Mouse (Mus musculus) frontal cortex, adult (tissue): ENCODE data around the gene Rpap3.
A peak's percentile ranks its signal among the peaks of the same experiment; 100 is the strongest.

ENCODE experiments used
- ATAC-seq: cut with Nextera tagmentation; 2 replicates; pipeline ENCODE4 v1.9.2; 2017; ENCODE audit warnings: mild to moderate bottlenecking, moderate library complexity, mixed read lengths; ENCODE audit not compliant: low TSS enrichment

The Rpap3 gene

DNA sequence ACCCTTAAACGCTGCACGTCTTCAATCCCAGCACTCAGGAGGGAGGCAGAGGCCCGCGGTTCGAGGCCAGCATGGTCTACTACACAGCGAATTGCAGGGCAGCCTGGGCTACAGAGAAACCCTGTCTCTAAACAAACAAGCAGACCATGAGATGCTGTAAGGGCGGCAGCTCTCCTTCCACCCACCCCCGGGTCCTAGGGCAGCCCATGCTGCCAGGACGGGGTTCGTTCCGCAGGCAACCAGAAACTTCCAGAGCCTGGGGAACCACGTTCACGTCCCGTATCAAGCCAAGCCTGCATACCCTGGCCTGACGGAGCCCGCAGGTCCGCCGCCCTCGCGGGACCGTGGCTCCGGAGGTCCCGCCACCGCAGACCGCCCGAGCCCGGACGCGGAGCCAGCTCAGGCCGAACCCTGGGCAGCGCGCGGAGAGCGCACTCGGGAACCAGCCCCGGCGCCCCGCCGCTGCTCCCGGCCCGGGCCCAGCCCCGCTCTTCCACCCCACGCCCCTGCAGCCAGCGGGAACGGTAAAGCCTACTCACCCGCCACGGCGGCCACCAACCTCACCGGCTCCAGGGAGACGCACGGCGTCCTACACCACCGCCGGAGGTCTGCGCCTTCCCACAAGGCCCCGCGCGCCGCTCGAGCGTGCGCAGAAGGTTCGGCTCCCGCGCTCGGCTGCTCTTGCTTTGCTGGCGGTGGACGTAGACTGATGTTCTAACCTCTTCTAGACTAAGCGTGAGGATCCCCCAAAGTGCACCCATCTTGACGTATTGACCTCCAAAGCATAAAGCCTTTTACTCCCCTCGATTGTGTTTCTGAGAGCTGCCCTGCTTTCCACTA, at the start of gene Rpap3:
Rpap3 (minus strand) TSS at position 615 of the 840 bp plus-strand sequence.
- peak; percentile 98 for ATAC-seq

DNA sequence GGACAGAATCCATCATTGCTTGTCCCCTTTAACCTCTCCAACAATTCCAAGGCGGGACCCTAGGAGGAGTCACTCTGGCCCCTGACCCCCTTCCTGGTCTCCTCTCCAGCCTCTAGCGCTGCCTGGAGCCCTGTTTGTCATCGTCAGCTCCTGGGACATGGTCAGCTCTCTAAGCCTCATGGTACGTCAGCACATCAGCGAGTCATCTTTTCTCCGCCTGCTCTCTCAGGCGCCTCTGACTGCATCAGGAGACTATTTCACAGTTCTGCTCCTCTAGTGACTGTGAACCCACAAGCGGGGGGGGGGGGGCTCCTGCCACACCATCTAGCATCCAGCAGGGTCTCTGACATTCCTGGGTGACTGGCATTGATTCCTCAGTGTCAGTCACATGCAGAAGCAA, 49.7 kb upstream of the Rpap3 start:
- no peak for ATAC-seq

DNA sequence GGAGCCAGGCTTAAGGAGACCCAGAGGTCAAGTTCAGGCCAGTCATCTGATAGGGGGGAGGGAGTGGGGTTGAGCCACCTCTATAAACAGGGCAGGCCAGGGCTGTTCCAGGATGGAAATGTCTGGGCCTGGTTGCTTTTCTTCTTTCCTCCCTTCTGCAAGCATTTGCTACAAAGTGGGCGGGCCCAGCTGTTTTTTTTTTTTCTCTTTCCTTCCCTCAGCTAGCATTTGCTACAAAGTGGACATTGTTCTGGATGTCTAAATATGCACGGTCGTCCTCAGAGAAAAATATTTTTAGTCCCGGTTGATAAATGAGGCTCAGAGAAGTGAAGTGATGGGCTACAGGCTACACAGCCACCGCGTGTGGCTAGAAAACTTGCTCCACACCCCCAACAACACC, 48.9 kb upstream of the Rpap3 start:
- peak; percentile 53 for ATAC-seq

DNA sequence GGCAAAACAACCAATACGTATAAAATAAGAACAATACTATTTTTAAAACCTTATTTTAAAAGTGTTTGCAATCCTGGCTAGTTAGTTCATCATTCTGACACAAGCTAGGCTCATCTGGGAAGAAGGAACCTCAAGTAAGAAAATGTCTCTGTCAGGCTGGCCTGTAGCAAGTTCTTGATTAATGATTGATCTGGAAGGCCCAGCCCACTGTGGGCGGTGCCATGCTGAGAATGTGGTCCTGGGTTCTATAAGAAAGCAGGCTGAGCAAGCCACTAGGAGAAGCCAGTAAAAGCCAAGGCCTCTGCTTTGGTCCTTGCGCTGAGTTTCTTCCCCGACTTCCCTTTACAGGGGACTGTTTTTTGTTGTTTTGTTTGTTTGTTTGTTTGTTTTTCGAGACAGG, 46.9 kb upstream of the Rpap3 start:
- ATAC-seq, result no peak

DNA sequence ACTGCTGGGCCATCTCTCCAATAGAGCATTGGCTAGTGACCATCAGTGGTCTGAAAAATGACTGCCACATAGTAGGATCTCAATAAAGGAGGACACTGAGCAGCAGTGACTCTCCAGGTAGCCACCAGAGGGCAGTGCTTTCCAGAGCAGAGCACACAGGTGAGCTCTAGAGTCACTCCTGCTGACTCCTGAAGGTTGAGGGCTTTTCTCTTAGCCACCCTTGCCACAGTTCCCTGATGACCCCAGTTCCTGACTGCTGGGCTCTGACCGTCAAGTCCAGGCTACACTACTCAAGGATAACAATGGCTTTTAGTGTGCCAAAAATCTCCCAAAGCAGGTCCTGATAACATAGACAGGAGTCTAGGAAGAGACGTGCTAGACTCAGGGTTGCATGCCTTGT, 46.1 kb upstream of the Rpap3 start:
- ATAC-seq, result no peak

DNA sequence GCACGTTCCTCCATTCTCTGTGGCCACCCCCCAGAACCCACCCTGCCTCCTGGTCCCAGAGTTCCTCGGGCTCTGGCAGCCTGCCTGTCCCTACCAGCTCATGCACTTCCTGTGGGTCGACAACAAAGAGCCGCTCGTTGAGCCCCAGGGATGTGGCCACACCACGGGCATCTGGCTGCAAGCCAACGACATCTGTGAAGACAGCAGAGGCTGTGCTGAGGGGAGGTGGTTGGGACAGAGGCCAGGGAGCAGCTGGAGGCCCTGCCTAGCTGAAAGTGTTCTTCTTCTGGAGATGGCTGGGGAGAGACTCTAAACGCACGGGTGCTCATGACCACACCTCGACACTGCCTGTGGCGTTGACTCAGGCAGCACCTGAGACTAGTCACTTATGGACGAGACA, 45.1 kb upstream of the Rpap3 start:
- ATAC-seq, result peak; percentile 53

DNA sequence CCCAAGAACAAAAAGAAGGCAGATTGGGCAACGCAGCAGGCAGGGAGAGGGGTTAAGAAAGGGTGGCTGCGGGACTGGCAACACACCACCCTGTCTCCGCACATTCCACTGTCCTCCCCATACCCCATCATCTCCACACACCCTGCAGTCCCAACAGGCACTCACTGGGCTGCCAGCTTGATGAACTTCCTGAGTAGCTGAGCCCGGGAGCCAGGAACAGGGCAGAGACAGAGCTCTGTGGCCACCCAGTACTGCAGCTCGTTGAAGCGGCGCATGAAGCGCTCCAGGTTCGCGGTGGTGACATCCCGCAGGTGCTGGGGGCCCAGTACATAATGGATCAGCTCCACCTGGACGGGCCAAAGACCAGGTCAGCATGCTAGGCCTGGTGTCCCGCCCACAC, 44.2 kb upstream of the Rpap3 start:
- ATAC-seq, result no peak

DNA sequence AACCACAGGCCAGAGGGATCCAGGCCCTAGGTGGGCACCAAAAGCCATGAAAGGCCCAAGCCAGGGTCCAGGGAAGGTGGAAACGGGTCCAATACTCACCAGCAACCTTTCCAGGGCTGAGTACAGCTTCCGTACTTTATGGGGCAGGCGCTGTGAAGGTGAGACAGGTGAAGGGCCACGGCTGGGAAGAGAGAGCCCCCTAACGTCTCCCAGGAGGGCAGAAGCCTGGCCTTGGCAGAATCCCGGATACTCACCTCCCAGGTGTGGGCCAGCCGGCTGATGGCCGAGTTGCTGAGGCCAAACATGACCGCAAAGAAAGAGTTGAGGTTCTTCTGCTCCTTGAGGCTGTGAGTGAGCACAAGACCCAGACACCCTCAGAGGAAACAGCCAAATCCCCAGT, 43.8 kb upstream of the Rpap3 start:
- no peak for ATAC-seq

DNA sequence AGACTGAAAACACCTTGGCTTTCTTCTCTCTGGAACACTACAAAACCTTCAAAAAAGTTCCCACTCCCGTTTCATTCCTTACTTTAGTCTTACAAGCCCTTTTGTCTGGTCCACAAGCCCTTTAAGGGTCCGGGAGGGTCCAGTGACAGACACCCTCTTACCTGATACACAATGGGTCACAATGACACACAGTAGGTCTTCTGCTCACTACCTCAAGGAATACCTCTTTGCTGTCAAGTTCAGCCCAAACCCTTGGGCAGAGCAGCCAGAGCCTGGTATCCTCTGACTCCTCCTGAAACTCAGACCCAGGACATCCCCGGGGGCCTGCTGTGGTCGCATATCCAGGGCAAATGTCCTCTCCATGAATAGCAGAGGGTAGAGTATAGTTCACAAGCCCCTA, 43.3 kb upstream of the Rpap3 start:
- no peak for ATAC-seq

DNA sequence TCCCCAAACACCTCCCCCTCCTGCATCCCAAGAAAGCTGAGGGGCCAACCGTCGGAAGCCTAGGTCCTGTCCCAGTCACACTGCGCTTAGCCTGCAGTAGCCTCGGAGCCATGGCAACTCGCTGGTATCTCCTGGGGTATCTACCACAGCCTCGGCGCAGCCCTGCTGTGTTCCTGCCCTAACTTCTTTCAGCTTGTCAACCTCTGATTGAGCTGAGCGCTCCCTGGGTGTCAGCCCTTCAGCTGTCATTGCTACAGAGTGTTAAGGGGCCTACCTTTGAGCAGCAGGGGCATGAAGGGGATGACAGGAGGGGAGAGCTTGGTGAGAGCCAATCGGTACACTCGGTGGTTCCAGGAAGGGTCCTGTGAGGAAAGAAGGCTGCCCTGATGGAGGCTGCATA, 42.7 kb upstream of the Rpap3 start:
- no peak for ATAC-seq

DNA sequence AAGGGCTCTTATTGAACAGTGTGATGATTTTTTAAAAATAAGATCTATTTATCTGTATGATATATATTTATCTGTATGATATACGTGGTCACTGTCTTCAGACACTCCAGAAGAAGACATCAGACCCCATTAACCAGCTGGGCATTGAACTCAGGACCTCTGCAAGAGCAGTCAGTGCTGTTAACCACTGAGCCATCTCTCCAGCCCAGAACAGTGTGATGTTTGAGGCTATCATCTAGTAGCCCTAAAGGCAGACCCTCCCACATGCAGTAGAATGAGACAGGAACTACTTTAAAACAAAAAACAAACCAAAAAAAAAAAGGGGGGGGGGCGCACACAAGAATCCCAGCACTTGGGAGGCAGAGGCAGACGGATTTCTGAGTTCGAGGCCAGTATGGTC, 41.9 kb upstream of the Rpap3 start:
- no peak for ATAC-seq

DNA sequence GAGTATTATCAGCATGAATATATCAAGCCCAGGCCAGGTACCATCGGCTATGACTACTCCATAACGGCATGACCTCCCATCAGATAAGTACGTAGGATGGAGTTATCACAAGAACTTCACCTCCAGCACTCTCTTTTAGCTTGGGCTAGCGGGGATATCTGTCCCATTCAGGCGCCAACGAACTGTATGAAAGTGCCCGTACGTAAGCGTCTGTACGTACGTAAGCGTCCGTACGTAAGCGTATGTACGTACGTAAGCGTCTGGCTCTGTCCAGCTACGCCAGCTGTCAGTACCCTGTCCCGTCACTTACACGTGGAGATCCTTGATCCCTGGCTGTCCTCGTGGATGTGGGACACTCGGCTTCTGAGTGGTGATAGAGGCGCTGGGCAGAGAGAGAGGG, 41.1 kb upstream of the Rpap3 start:
- ATAC-seq, result no peak

DNA sequence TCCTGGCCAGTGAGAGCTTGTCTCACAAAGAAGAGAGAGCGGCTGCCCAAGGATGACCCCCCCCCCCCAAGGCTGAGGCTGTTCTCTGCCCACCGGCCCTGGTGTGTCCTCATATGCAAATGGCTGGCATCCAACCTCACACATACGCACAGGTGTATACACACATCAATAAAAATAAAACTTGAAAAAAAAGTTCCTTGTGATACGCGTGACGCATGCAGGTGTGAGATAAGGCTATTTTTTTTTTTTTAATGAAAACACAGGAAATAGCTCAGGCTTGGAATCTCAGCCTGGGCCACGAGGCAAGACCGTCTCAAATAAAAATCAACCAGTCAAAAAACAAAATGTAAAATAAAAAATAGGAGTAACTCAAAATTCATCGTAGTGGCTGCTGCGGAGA, 40.7 kb upstream of the Rpap3 start:
- ATAC-seq, result no peak

DNA sequence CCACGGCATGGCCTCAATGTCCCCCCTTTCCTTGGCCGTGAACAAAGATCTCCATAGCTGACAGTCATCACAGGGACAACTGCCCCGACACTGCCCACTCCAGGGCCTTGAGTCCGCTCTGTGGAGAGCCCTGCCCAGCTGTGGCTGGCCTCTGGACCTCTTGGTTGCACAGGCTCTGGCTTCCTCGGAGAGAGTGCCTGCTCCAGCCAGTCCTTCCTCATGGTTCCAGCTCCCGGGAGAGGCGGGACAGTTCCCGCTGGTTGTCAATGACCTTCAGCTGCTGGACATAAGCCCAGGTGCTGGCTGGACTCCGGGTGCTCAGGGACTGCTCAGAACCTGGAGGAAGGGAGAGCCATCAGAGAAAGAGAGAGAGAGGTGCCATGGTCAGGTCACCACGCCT, 39.7 kb upstream of the Rpap3 start:
- peak; percentile 16; the same call in 1 of the 2 replicates for ATAC-seq

DNA sequence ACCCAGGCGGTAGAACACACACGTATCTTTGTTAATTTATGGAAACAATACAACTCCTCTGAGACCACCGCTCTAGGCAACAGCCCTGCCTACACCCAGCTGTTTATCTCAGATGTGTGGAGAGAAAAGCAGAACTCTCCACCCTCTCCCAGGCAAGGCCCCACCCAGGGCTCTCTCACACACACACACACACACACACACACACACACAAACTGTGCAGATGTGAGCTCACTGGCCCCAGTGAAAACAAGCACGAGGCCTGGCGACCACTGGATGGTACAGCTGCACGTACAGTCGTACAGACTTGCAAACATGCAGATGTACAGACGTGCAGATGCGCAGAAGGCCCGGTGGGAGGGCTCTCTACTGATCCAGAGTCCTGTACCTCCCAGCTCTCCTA, 39.3 kb upstream of the Rpap3 start:
- ATAC-seq, result no peak

DNA sequence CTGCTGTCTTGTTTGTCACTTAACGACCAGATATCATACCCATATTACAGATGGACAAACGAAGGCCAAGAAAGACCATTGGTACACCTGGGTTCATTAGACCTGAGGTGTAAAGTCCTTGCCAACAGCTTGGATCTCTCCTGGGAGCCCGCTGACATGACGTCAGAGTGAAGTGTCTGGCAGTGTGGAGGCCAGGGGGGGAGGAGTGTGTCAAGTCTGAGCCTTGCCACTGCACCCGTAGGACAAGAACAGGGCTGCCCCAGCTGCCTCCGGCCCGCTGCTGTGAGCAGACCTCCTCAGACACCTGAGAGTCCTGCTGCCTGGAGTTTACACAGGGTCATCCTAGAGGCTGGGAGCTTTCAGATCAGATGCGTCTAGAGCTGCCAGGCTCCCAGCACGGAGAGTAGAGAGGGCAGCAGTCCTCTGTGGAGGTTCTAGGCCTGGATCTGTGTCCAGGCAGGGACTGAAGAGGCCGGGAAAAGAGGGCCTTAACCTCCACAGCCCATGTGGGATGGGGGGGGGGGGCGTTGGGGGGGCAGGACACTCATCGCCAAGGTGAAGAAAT, 38.4 kb upstream of the Rpap3 start:
- no peak for ATAC-seq

DNA sequence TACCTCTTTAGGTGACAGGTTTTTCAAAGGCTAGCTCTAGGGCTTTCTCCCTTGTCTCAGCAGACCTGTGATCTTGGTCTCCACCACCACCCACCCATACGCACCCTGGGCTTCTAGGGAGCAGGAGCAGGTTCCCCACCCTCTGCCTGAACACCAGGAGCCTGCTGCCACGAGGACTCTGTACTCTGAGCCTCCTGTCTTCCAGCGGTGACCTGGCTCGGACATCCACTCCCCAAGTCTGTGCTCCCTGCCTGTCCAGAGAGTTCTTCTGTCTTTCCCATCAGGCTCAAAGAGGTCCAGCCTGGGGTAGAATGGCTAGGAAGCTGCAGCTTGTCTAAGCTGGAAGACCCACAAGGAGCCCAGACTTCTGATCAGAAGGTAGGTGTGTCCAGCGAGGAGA, 37.6 kb upstream of the Rpap3 start:
- ATAC-seq, result no peak

DNA sequence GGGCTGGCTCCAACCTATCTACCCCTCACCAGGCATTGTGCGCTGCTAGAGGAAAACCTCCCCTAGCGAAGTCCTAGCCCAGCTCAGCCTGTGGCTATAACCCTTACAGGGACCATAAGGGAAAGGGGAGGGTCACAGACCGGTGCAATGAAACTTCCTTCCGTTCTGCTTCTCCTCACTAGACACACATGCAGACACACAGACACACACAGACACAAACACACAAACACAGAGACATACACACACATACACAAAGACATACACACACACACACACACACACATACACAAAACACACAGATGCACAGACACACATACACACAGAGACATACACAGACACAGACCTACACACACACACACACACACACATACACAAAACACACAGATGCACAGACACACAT, 37.0 kb upstream of the Rpap3 start:
- ATAC-seq, result no peak

DNA sequence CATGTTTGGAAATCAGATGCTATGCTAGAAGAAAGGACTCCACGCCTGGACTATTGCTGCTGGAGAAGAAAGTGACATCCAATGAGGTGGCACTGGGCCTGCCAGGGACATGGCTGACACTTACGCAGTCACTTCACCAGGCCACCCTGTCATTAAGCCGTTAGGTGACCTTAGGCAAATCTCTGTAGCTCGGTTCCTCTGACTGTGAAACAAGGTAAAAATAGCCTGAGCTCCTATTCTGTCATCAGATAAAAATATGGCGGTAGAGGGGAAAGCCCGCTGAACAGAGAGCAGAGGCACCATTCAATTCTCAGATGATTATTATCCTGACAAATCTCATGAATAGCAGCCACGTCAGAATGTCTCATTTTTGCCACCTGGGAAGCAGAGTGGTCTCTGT, 36.4 kb upstream of the Rpap3 start:
- ATAC-seq, result no peak

DNA sequence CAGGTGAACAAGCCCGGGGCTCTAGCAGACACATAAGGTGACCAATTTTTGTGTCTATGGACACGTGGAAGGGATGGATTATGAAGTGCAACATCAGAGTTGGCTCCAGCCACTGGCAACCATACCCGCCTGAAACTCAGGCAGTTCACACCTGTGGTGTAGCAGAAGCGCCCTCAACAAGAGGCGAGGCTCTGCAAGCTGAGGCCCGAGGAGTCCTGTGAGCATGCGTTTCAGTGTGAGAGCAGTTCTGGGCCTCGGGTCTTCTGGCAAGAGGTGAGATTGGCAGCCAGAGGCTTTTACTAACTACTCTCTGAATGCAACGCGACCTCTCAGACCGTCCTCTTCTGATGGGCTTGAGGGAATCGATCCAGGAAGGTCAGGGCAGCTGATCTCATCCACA, 36.0 kb upstream of the Rpap3 start:
- no peak for ATAC-seq

DNA sequence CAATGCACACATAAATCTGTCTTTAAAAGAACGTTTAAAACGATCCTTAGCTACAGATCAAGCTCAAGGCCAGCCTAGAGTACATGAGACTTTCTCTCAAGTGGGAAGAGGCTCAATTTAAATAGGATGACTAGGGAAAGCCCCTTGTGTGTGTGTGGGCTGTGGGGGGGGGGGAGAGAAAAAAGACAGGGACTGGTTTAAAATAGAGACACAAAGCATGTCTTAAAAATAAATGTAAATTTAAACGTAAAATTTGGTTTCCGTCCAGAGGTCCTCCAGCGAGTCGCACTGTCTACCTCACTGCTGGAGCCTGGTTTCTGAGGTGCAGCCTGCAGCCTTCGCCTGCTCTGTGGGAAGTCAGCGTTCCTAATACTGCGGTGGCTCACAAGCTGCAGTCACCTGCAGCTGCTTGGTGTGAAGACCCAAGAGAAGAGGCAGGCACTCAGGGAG, 34.7 kb upstream of the Rpap3 start:
- ATAC-seq, result no peak

DNA sequence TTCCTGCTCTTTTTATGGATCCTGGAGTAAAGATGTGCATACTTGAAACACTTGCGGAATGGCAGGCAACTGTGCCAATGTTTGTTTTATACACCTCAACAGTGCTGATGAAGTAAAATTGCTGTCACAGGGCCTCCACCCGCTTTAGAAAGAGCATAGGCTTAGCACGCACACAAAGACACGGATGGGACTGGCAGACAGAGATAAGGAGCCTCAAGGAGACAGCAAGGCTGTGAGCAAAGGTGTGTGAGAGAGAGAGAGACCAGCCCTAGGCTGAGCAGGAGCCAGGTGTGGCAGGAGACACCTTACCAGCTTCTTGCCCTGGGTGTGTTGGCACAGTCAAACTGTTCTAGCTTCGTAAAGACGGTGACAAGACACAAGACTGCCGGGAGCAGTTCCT, 33.3 kb upstream of the Rpap3 start:
- no peak for ATAC-seq

DNA sequence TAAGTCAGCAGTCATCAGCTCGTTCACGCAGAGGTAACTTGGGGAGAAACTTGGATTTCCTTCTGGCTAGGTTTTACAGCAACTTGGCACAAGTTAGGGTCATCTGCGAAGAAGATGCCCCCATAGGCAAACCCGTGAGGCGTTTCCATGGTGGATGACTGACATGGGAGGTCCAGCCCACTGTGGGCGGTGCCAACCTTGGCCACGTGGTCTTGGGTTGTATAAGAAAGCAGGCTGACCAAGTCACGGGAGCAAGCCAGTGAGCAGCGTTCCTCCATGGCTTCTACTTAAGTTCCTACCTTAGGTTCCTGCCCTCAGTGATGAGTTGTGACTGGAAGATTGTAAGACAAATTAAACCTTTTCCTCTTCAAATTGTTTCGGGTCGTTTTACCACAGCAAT, 26.4 kb upstream of the Rpap3 start:
- ATAC-seq, result no peak

DNA sequence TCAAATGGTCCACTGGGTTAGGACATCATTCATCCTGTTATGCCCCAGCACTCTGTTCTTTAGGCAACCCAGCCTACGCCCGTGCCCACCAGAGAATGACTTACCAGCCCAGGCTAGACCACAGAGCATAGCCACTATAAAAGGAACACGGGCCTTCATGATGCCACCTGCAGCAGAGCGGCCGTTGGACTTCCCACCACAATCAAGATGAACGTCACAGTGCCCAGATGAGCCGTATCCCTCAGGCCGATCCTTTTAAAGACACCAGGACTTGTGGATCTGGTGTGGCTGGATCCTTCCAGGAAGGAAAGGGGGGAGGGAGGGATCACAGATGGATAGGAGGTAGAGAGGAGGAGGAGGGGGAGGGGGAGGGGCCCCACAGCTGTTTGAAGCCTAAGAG, 25.5 kb upstream of the Rpap3 start, which contains the start of gene Endou:
Endou (minus strand) TSS at position 229 of the 400 bp plus-strand sequence.
- no peak for ATAC-seq
